Mouse (Mus musculus) heart, adult 2 months (tissue): ENCODE results near the gene Uckl1. TPM values are rescaled to one million over a fixed set of nuclear protein-coding genes. Genes with fewer than 3 reads are reported as not detected.

ENCODE experiments used
- DNase-seq, 2 experiments: peaks; one replicate each; pipeline ENCODE4 v3.0.0; 2021
- H3K27ac ChIP-seq: fragments of 200-600 bp; 2 replicates; pipeline ENCODE4 v1.8.1; 2022
- H3K27me3 ChIP-seq: fragments of 200-500 bp; 2 replicates; pipeline ENCODE4 v1.6.1; 2012; ENCODE audit warnings: mild to moderate bottlenecking, low read length, inconsistent platforms, mixed read lengths; ENCODE audit not compliant: control insufficient read depth, insufficient read depth
- H3K36me3 ChIP-seq: fragments of 200-500 bp; 2 replicates; pipeline ENCODE4 v1.6.1; 2012; ENCODE audit warnings: low read length, inconsistent platforms; ENCODE audit not compliant: control insufficient read depth, insufficient read depth
- H3K4me1 ChIP-seq: fragments of 200-500 bp; 2 replicates; pipeline ENCODE4 v1.6.1; 2011; ENCODE audit warnings: low read length; ENCODE audit not compliant: control insufficient read depth, insufficient read depth
- H3K4me3 ChIP-seq: fragments of 200-600 bp; 2 replicates; pipeline ENCODE4 v1.8.1; 2022
- H3K79me2 ChIP-seq: fragments of 200-500 bp; replicated peaks from 2 replicates; pipeline ENCODE4 v1.6.1; 2012; ENCODE audit warnings: mild to moderate bottlenecking, inconsistent platforms, low read length, moderate library complexity, mixed read lengths; ENCODE audit not compliant: control insufficient read depth, insufficient read depth
- H3K9ac ChIP-seq: fragments of 200-500 bp; 2 replicates; pipeline ENCODE4 v1.6.1; 2012; ENCODE audit warnings: low read depth, mild to moderate bottlenecking, control low read depth, inconsistent platforms, low read length, mixed read lengths
- CTCF ChIP-seq: fragments of 200-600 bp; IDR thresholded peaks from 2 replicates; pipeline ENCODE4 v1.8.1; 2022; ENCODE audit warnings: antibody characterized with exemption, mild to moderate bottlenecking, moderate library complexity
- EP300 ChIP-seq: fragments of 200-500 bp; IDR thresholded peaks from 2 replicates; pipeline ENCODE4 v1.6.1; 2011; ENCODE audit warnings: low read depth, low read length, control low read depth; ENCODE audit not compliant: insufficient read depth
- POLR2A ChIP-seq: fragments of 200-500 bp; IDR thresholded peaks from 2 replicates; pipeline ENCODE4 v1.6.1; 2011; ENCODE audit warnings: mild to moderate bottlenecking, low read depth, low read length, control low read depth; ENCODE audit not compliant: insufficient read depth
- WGBS: fragments of 180-500 bp; shearing (Covaris S2); methylation state at CpG from one replicate; pipeline ENCODE4 v1.1.7; 2018; 5-methylcytosine and 5-hydroxymethylcytosine counted together
- intact Hi-C: fragments of 180-260 bp; cut with DNase I; formaldehyde crosslinking; loops from one replicate; pipeline ENCODE4 v1.15.1; 2025
- polyA plus RNA-seq: library from polyadenylated mRNA; depleted of rRNA; stranded (reverse); fragments of >200 nt; gene quantifications from 2 replicates; pipeline ENCODE4 v1.2.3, GENCODE M21; 2012
- total RNA-seq, 2 experiments: library from RNA; stranded (reverse); gene quantifications; 2 replicates each; pipeline ENCODE4 v1.2.3; 2021

Gene Uckl1
- total and polyA plus RNA-seq, 3 experiments, result 31.3 to 115 (median 32.5) TPM

- intact Hi-C loops, result loop anchor here (10.0 kb wide), 1 partner anchor 398 kb away; the partner anchor contains the start of gene Ppdpf
- H3K36me3 ChIP-seq, result no peaks in the 10 kb centered on the region
- WGBS, result 95% methylated on average over 2 of the region's 2 CpGs
Observed at GRCm38 (mm10) chr2:181582358-181582757, 2.3 kb downstream of the Uckl1 start.

GRCm38 (mm10) chr2:181581402-181582120 is 3.1 kb downstream of the Uckl1 start:
- H3K36me3 ChIP-seq, result no peaks in the 10 kb centered on the region
- no peaks in the 10 kb centered on the region for H3K79me2 ChIP-seq
- H3K4me3 ChIP-seq, result peak overlapping the region; percentile 80
- H3K4me1 ChIP-seq, result peaks cover 6% of the 10 kb centered on the region; the same call in 1 of the 2 replicates
- peak overlapping the region; percentile 90 for H3K27ac ChIP-seq
- TF ChIP-seq CTCF (peak; percentile 27), POLR2A (peak; percentile 66), EP300 (no peak)
- DNase-seq, result peak; percentile 91
- H3K27me3 ChIP-seq, result no peaks in the 10 kb centered on the region
- H3K9ac ChIP-seq, result peak overlapping the region; percentile 80
- intact Hi-C loops, result loop anchor here (1.0 to 10.0 kb wide), 2 partner anchors 59 to 397 kb away; partner anchors contain the start of gene Ppdpf
- WGBS, result under 1% methylated on average over 49 of the region's 49 CpGs

More at GRCm38 (mm10) chr2:181582358-181582757, 2.3 kb downstream of the Uckl1 start:
- Histone ChIP-seq H3K27me3 (no peaks in the 10 kb centered on the region), H3K27ac (no peak overlapping the region; the same call in 1 of the 2 replicates), H3K4me3 (no peak overlapping the region), H3K79me2 (no peaks in the 10 kb centered on the region), H3K9ac (no peak overlapping the region), H3K4me1 (peaks cover 5% of the 10 kb centered on the region; the same call in 1 of the 2 replicates)
- TF ChIP-seq POLR2A (no peak), EP300 (no peak), CTCF (no peak)
- DNase-seq, result peak in 1 of 2 experiments; percentile 6

GRCm38 (mm10) chr2:181581016-181581401 is 3.7 kb downstream of the Uckl1 start:
- peak overlapping the region; percentile 80 for H3K4me3 ChIP-seq
- H3K9ac ChIP-seq, result peak overlapping the region; percentile 80
- TF ChIP-seq CTCF (peak; percentile 88), POLR2A (peak; percentile 62), EP300 (peak; percentile 98)
- peak overlapping the region; percentile 90 for H3K27ac ChIP-seq
- H3K36me3 ChIP-seq, result no peaks in the 10 kb centered on the region
- DNase-seq, result peak; percentile 83 to 89
- H3K79me2 ChIP-seq, result no peaks in the 10 kb centered on the region
- WGBS, result under 1% methylated on average over 11 of the region's 11 CpGs
- intact Hi-C loops, result loop anchor here (1.0 to 10.0 kb wide), 2 partner anchors 59 to 396 kb away; partner anchors contain the start of gene Ppdpf
- H3K27me3 ChIP-seq, result no peaks in the 10 kb centered on the region
- H3K4me1 ChIP-seq, result peaks cover 6% of the 10 kb centered on the region; the same call in 1 of the 2 replicates

- TF ChIP-seq EP300 (no peak), POLR2A (no peak), CTCF (no peak)
- Histone ChIP-seq H3K79me2 (no peaks in the 10 kb centered on the region), H3K36me3 (no peaks in the 10 kb centered on the region), H3K4me1 (peaks cover 6% of the 10 kb centered on the region; the same call in 1 of the 2 replicates), H3K27me3 (no peaks in the 10 kb centered on the region), H3K27ac (peak overlapping the region; percentile 90), H3K9ac (peak overlapping the region; percentile 64), H3K4me3 (peak overlapping the region; percentile 80)
- intact Hi-C loops, result loop anchor here (10.0 kb wide), 1 partner anchor 395 kb away; the partner anchor contains the start of gene Ppdpf
- DNase-seq, result peak in 1 of 2 experiments; percentile 1
- 70% methylated on average over 5 of the region's 5 CpGs for WGBS
Observed at GRCm38 (mm10) chr2:181580131-181580772, 4.4 kb downstream of the Uckl1 start.

- peak in 1 of 2 experiments; percentile 2 for DNase-seq
- H3K4me3 ChIP-seq, result no peak overlapping the region
- peak overlapping the region; percentile 66 for H3K27ac ChIP-seq
- no peaks in the 10 kb centered on the region for H3K79me2 ChIP-seq
- TF ChIP-seq CTCF, result no peak
- no peak for TF ChIP-seq EP300
- TF ChIP-seq POLR2A, result no peak
- intact Hi-C loops, result loop anchor here (10.0 kb wide), 1 partner anchor 395 kb away; the partner anchor contains the start of gene Ppdpf
- no peak overlapping the region; the same call in 1 of the 2 replicates for H3K9ac ChIP-seq
- no peaks in the 10 kb centered on the region for H3K27me3 ChIP-seq
- peaks cover 6% of the 10 kb centered on the region; the same call in 1 of the 2 replicates for H3K4me1 ChIP-seq
- no peaks in the 10 kb centered on the region for H3K36me3 ChIP-seq
- 95% methylated on average over 1 of the region's 1 CpGs for WGBS
Observed at GRCm38 (mm10) chr2:181579681-181580080, 5.0 kb downstream of the Uckl1 start.
